Mouse (Mus musculus) hematopoietic stem cell, adult 5-6 weeks (primary cell): ENCODE results near the gene Iqcf3. TPM values are rescaled to one million over a fixed set of nuclear protein-coding genes. Genes with fewer than 3 reads are reported as not detected.

Experiments
- ATAC-seq, 2 experiments: fragments of 125-278 bp in 1 of 2; replicated peaks in 1 of 2; 2 replicates each; pipeline ENCODE4 v1.8.0; 2016 to 2017; ENCODE audit warnings: inconsistent platforms in 2 of 2, mild to moderate bottlenecking in 2 of 2, moderate number of reproducible peaks in 2 of 2, low read depth in 1 of 2, moderate TSS enrichment in 1 of 2; ENCODE audit not compliant: low FRiP score in 2 of 2, poor library complexity in 2 of 2, severe bottlenecking in 2 of 2, insufficient read depth in 1 of 2, low TSS enrichment in 1 of 2
- total RNA-seq: library from RNA; stranded (forward); fragments of 172-1452, 232-1000 nt; gene quantifications from 2 replicates; pipeline ENCODE4 v1.2.3, GENCODE M21; 2017

Gene Iqcf3
- total RNA-seq, 1 experiment from 2014 or later: not detected

DNA sequence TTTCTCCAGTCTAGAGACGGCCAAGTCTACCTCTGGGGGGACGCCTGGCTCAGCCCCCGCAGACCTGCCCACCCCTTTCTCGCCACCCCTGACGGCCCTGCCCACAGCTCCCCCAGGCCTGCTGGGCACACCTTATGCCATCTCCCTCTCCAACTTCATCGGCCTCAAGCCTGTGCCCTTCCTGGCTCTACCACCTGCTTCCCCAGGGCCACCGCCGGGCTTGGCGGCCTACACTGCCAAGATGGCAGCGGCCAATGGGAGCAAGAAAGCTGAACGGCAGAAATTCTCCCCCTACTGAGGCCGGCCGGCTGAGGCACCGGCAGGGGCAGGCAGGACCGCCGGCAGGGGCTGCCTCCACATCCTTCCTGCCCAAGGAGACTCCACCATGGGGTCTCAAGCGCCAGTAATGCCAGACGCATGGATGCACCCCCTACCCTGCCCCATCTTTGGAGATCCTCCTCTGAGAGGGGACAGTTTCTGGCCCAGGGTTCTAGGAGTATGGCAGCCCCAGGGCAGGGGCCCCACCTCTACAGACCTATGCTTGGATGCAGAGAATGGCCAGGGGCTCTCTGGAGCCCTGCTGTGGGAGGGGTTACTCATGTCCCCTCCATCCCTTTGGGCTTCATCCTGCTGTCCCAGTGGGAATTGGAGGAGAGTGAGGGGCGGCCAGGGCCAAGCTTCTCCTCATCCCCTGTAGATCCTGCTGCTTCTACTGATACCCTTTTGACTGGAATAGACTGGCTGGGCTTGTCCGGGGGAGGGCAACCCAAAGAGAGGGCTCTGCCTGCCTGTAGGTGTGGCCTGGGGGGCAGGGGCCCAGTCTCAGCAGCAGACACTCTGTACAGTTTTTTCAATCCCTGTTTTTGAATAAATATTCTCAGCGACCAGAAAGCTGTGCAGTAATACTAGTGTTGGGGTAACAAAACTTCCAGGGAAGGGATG is 98.0 kb downstream of the Iqcf3 start:
- no peak for ATAC-seq

DNA sequence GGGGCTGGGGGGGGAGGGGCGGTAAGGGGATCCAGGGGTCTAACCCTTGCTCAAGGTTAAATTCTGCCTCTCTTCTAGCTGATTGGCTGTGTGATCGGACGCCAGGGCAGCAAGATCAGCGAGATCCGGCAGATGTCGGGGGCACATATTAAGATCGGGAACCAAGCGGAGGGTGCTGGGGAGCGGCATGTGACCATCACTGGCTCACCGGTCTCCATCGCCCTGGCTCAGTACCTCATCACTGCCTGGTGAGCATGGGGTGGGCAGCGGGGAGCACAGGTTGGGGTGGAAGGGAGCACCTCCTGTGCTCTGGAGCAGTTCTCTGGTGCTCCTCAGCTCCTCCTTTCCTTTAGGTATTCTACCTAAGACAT is 99.0 kb downstream of the Iqcf3 start:
- ATAC-seq: no peak

- no peak for ATAC-seq
Observed at GRCm38 (mm10) chr9:106461641-106462429, 99.6 kb downstream of the Iqcf3 start.

- no peak for ATAC-seq
Observed at GRCm38 (mm10) chr9:106461026-106461415, 100.4 kb downstream of the Iqcf3 start.

GRCm38 (mm10) chr9:106460401-106461025 is 100.9 kb downstream of the Iqcf3 start:
- no peak for ATAC-seq

DNA sequence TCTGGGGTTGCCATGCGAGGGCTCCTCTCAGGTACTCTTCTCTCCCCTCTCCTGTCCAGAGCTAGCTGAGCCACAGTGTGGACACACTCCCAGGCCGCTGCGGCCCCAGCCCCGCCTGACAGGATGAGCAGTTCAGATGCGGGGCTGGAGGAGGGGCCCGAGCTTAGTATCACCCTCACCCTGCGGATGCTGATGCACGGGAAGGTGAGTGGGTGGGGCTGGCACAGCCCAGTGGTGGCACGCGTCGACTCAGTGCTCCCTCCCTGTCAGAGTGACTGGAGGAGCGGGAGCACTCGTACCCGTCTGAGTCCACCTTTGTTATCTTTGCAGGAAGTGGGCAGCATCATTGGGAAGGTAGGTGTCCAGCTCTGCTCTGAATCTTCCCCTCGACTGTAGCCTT is 101.5 kb downstream of the Iqcf3 start:
- no peak for ATAC-seq

- no peak for ATAC-seq
Observed at GRCm38 (mm10) chr9:106457920-106458319, 103.5 kb downstream of the Iqcf3 start.

DNA sequence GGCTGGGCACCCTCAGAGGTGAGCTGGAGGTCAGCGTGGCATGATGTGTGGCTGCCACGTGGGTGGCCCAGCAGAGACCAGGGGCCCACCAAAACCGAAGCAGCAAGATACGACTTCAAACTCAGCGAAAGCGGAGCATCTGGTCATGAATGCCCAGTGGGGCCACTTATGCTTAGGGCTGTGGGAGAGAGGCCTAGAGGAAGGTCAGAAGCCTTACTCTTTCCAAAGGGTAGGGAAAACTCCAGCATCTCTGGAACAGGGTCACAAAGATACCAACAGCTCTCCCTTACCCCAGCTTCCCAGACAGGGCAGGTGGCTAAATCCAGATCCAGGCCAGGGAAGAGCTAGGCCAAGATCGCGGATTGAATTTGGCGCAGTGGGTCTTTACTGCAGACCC is 104.3 kb downstream of the Iqcf3 start:
- no peak for ATAC-seq

- ATAC-seq: no peak
Observed at GRCm38 (mm10) chr9:106456325-106457162, 104.9 kb downstream of the Iqcf3 start.

DNA sequence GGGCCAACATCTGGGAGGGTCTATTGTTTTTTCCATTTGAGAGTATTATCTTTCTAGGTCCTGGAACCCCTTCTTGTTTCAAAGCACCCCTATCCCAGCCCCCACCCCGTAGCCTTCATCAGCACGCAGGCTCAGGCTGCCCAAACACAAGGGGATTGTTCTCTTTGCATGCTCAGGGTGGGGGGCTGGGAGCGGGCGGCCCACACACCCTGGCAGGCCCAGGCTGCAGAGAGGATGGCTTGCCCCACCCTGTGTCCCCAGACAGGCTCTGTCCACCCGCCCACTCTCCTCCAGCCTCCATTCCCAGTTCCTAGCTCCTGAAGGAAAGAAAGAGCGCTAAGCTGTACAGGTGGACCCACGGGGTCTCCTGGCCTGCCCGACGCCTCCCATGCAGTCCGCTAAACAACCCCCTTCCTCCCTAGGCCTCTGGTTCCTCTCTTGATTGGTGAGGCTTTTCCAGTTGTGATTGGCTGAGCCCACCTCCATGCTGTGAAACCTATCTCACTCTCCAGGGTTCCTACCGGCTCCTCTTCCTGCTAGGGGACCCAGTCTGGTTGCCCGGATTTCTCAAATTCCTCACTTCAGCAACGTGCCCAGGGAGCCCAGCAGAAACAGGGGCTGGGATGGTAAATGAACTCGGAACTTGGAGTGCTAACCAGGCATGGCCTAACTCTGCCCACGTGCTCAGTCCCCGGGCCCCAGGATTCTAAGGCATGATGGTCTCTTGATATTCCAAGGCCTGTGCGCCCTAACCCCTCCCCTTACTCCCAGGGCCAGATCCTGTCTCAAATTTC is 106.3 kb downstream of the Iqcf3 start:
- ATAC-seq: no peak

- ATAC-seq: no peak
Observed at GRCm38 (mm10) chr9:106454071-106454761, 107.2 kb downstream of the Iqcf3 start.

- peak; percentile 21 to 29; a peak in 3 of 4 replicates for ATAC-seq
Observed at GRCm38 (mm10) chr9:106453271-106454070, 108.0 kb downstream of the Iqcf3 start, which contains the start of gene Pcbp4. Gene Pcbp4 (plus strand): TSS chr9:106453291.
